Mouse (Mus musculus): ENCODE data around the gene Zfp12.

Zfp12 gene

GRCm38 (mm10) chr5:143268985-143269362 is 34.0 kb downstream of the Zfp12 start:
- DNase-seq: no peak

- peak; percentile 77 for DNase-seq
These were observed 34.6 kb downstream of the Zfp12 start, which contains the start of gene Zfp316 for GRCm38 (mm10) chr5:143269363-143270150. Zfp316 (minus strand) TSS chr5:143270022.

- no peak for DNase-seq
These were observed 35.2 kb downstream of the Zfp12 start for GRCm38 (mm10) chr5:143270151-143270519.

GRCm38 (mm10) chr5:143271642-143272041 is 36.7 kb downstream of the Zfp12 start:
- no peak for DNase-seq

GRCm38 (mm10) chr5:143272108-143272507 is 37.1 kb downstream of the Zfp12 start:
- DNase-seq: no peak

- no peak for DNase-seq
These were observed 37.8 kb downstream of the Zfp12 start for GRCm38 (mm10) chr5:143272540-143273330.

- no peak for DNase-seq
These were observed 40.8 kb downstream of the Zfp12 start for GRCm38 (mm10) chr5:143275761-143276160.

GRCm38 (mm10) chr5:143279247-143279646 is 44.3 kb downstream of the Zfp12 start:
- no peak for DNase-seq

GRCm38 (mm10) chr5:143284762-143285161 is 49.8 kb downstream of the Zfp12 start:
- DNase-seq: no peak

- no peak for DNase-seq
These were observed 52.9 kb downstream of the Zfp12 start for GRCm38 (mm10) chr5:143287774-143288328.

- no peak for DNase-seq
These were observed 53.5 kb downstream of the Zfp12 start for GRCm38 (mm10) chr5:143288378-143288911.

GRCm38 (mm10) chr5:143289299-143289698 is 54.3 kb downstream of the Zfp12 start:
- no peak for DNase-seq

GRCm38 (mm10) chr5:143292879-143293278 is 57.9 kb downstream of the Zfp12 start:
- DNase-seq: no peak

- peak; percentile 41 for DNase-seq
These were observed 58.4 kb downstream of the Zfp12 start, which contains the start of gene Zfp853 for GRCm38 (mm10) chr5:143293404-143293803. Zfp853 (minus strand) TSS chr5:143293623.

- DNase-seq: no peak
These were observed 59.9 kb downstream of the Zfp12 start for GRCm38 (mm10) chr5:143294862-143295261.

- DNase-seq: no peak
These were observed 60.4 kb downstream of the Zfp12 start for GRCm38 (mm10) chr5:143295330-143295729.

GRCm38 (mm10) chr5:143297986-143298385 is 63.0 kb downstream of the Zfp12 start:
- DNase-seq: no peak

- no peak for DNase-seq
These were observed 63.4 kb downstream of the Zfp12 start for GRCm38 (mm10) chr5:143298391-143298790.
